Mouse (Mus musculus): ENCODE results near the gene Mgat4b.

GRCm38 (mm10) chr11:50245269-50245668 is 34.6 kb downstream of the Mgat4b start:
- TF ChIP-seq CTCF (IDR thresholded peaks at IDR 0.05; ENCODE audit: insufficient read depth, low read depth, low read length) = no peak
- TF ChIP-seq POLR2A (IDR thresholded peaks at IDR 0.05; ENCODE audit: insufficient read depth, low read depth, low read length) = no peak

Data from olfactory bulb, adult 2 months (tissue).